Mouse (Mus musculus): ENCODE data around the gene Rgs7bp.
A peak's percentile ranks its signal among the peaks of the same experiment; 100 is the strongest.
"Not testable (repeated sequence)": the region's sequence is repeated elsewhere in the genome, so short reads cannot be mapped to it uniquely, and the experiment has no call there.

Gene Rgs7bp

GRCm38 (mm10) chr13:104931635-104932532 lies 122.8 kb downstream of the Rgs7bp start:
- peak; percentile 49 for DNase-seq

GRCm38 (mm10) chr13:104930814-104931213 lies 123.9 kb downstream of the Rgs7bp start:
- DNase-seq = no peak

GRCm38 (mm10) chr13:104918663-104919062 lies 136.1 kb downstream of the Rgs7bp start:
- peak; percentile 68 for DNase-seq

GRCm38 (mm10) chr13:104916771-104917170 lies 138.0 kb downstream of the Rgs7bp start:
- DNase-seq = not testable (repeated sequence)

GRCm38 (mm10) chr13:104916106-104916505 lies 138.6 kb downstream of the Rgs7bp start:
- no peak for DNase-seq

GRCm38 (mm10) chr13:104914288-104914895 lies 140.3 kb downstream of the Rgs7bp start:
- DNase-seq = peak; percentile 37

- DNase-seq = not testable (repeated sequence)
Measured at GRCm38 (mm10) chr13:104911626-104912025, 143.1 kb downstream of the Rgs7bp start.

GRCm38 (mm10) chr13:104911006-104911405 lies 143.7 kb downstream of the Rgs7bp start:
- DNase-seq = not testable (repeated sequence)

- peak; percentile 66 for DNase-seq
Measured at GRCm38 (mm10) chr13:104908691-104909090, 146.0 kb downstream of the Rgs7bp start.
